30 mouse cellular contexts compared by ENCODE assay signal in genomic region chr19:45610823-45611222, GRCm38 (mm10). TPM values are rescaled to one million over a fixed set of nuclear protein-coding genes. Genes with fewer than 3 reads are reported as not detected.
DNase-seq lines count a peak whose midpoint lies in the region; ATAC-seq lines count a peak whose summit lies in the region.
"Had no signal": no experiment of that assay in that cellular context is flagged by ENCODE, and none has a peak within 500 bp of the region (broad histone marks: within the 10 kb centered on the region; RNA-seq: fewer than 3 reads in every experiment).

No protein-coding gene starts in this region.

- peak; percentile 72 for DNase-seq in brain, adult 2 months (ENCODE audit: low read depth, low spot score)
- peak; percentile 35 for DNase-seq in cerebellum, adult 8-10 months
- DNase-seq in cerebellum, postnatal 25 days = peak; percentile 57 to 72
- DNase-seq in ovary, postnatal 36 days (ENCODE audit: low spot score) = no peak
- DNase-seq in testis, postnatal 14 days (ENCODE audit: low spot score) = no peak
- DNase-seq: adrenal gland, adult 2 months; B cell, adult 2 months; embryo, embryonic 11 days; gastrocnemius, postnatal 14 days; heart, postnatal 36 days; kidney, adult 9 months; kidney, postnatal 10 days; layer of hippocampus, postnatal 36 days; liver, postnatal 0 days; lung, postnatal 4 days; midbrain, embryonic 14.5 days; right cerebral cortex, adult 18-20 months; spleen, adult 18-20 months; thymus, adult 18-20 months; thymus, postnatal 25 days had no signal

- 86% methylated on average over 5 of the region's 5 CpGs for WGBS in forebrain, embryonic 16.5 days

- no peak overlapping the region for H3K4me3 ChIP-seq in forebrain, embryonic 16.5 days (replicated peaks; ENCODE audit: low read length)
- H3K4me3 ChIP-seq: embryonic facial prominence, embryonic 12.5 days; hindbrain, embryonic 12.5 days; limb, embryonic 13.5 days had no signal

- no peak overlapping the region for H3K4me2 ChIP-seq in forebrain, embryonic 16.5 days (ENCODE audit: low read length)
- H3K4me2 ChIP-seq: embryonic facial prominence, embryonic 12.5 days; heart, embryonic 11.5 days; hindbrain, embryonic 12.5 days; limb, embryonic 13.5 days; liver, embryonic 11.5 days had no signal

- H3K36me3 ChIP-seq in forebrain, embryonic 16.5 days (ENCODE audit: control insufficient read depth, insufficient read depth) = no peaks in the 10 kb centered on the region
- H3K36me3 ChIP-seq: hindbrain, embryonic 12.5 days had no signal

- ATAC-seq in cerebellum, adult (ENCODE audit: insufficient number of reproducible peaks, low FRiP score, low TSS enrichment) = peak; percentile 80
- ATAC-seq in forebrain, embryonic 16.5 days = no peak
- ATAC-seq: activated CD4-positive, CD25-positive, alpha-beta regulatory T cell, adult 4 months; forebrain, embryonic 14.5 days; intestine, postnatal 0 days; liver, postnatal 0 days had no signal

- peaks cover 25% of the 10 kb centered on the region for H3K4me1 ChIP-seq in forebrain, embryonic 16.5 days (replicated peaks; ENCODE audit: control insufficient read depth, insufficient read depth, low read length)

- no peaks in the 10 kb centered on the region for H3K9me3 ChIP-seq in forebrain, embryonic 16.5 days (ENCODE audit: control insufficient read depth, low read length)
- H3K9me3 ChIP-seq: embryonic facial prominence, embryonic 12.5 days; hindbrain, embryonic 12.5 days; limb, embryonic 13.5 days had no signal

- H3K27me3 ChIP-seq in forebrain, embryonic 16.5 days (replicated peaks; ENCODE audit: control insufficient read depth, insufficient read depth, low read length) = peaks cover 9% of the 10 kb centered on the region
- H3K27me3 ChIP-seq: embryonic facial prominence, embryonic 12.5 days; limb, embryonic 13.5 days had no signal

- H3K9ac ChIP-seq in forebrain, embryonic 16.5 days (replicated peaks; ENCODE audit: low read depth, low read length) = no peak overlapping the region
- H3K9ac ChIP-seq: embryonic facial prominence, embryonic 12.5 days; hindbrain, embryonic 12.5 days; limb, embryonic 13.5 days; liver, postnatal 0 days had no signal

- no peak overlapping the region for H3K27ac ChIP-seq in forebrain, embryonic 16.5 days (ENCODE audit: low read length)
- H3K27ac ChIP-seq: embryonic facial prominence, embryonic 12.5 days; hindbrain, embryonic 12.5 days; limb, embryonic 13.5 days had no signal

RNA-seq across cellular contexts. Expression of gene Fbxw4, which starts 49.3 kb away (rescaled TPM):
- polyA plus RNA-seq in forebrain, embryonic 16.5 days (2015; fragmentation: Nextera tagmentation; extraction: Ambion mirVana) = 3.2 and 5.7 TPM in 2 replicates

RNA-seq across cellular contexts. Expression of gene Gm17018, which starts 50.4 kb away (rescaled TPM):
- 41.4 and 44.0 TPM in 2 replicates for polyA plus RNA-seq in forebrain, embryonic 16.5 days (2015; fragmentation: Nextera tagmentation; extraction: Ambion mirVana)

RNA-seq across cellular contexts. Expression of gene Poll, which starts 50.5 kb away (rescaled TPM):
- polyA plus RNA-seq in forebrain, embryonic 16.5 days (2015; fragmentation: Nextera tagmentation; extraction: Ambion mirVana) = 12.8 and 14.6 TPM in 2 replicates

Comparison
In these comparisons a context has a peak if more than half of its experiments do, and no peak if none do; other contexts are left out.
1. DNase-seq: peak in brain, adult 2 months (single experiment), cerebellum, adult 8-10 months (single experiment) and cerebellum, postnatal 25 days (2 of 2); none in ovary, postnatal 36 days (single experiment) and testis, postnatal 14 days (single experiment).